Mouse (Mus musculus): ENCODE measurements around the gene Carns1.

DNA sequence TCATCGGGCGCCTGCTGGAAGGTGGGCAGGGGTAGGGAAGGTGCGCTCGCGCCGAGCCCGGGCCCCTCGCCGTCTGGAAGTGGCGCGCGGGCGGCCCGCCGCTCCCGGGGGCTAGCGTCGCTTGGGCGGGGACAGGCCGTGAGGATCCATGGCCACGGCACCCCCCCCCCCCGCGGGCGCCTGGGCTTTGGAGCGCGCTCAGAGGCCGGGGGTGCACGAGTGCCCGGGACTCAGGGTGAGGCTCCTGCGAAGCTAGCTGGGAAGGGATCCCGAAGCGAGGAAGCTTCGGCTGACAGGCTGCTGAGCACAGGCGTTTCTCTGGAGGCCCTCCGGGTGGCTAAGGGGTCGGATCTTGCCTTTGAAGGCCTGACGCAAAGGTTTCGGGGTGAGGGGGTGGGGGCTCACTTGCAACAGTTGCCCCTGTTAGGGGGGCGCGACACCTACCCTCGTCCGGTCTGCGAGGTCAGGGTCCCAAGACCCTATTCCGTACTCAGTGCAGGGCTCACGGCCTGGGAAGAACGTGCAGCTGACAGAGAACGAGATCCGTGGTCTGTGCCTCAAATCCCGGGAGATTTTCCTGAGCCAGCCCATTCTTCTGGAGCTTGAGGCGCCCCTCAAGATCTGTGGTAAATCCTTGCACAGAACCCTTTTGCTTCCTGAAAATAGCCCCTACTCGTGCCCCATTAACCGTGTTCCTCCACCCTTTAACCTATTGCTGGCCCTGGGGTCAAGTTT lies 17.1 kb upstream of the Carns1 start:
- no peak for TF ChIP-seq EP300 (IDR thresholded peaks at IDR 0.05; ENCODE audit: insufficient read depth, low read depth, low read length)
- TF ChIP-seq CTCF (IDR thresholded peaks at IDR 0.05; ENCODE audit: low read depth, low read length), result no peak
- no peak for TF ChIP-seq POLR2A (IDR thresholded peaks at IDR 0.05; ENCODE audit: insufficient read depth, low read length)
